Comparison of ENCODE assay signal across 23 mouse cellular contexts in genomic region chr16:77268926-77269325, GRCm38 (mm10).
DNase-seq lines count a peak whose midpoint lies in the region; ATAC-seq and TF ChIP-seq lines count a peak whose summit lies in the region.
"Had no signal": no experiment of that assay in that cellular context is flagged by ENCODE, and none has a peak within 500 bp of the region (broad histone marks: within the 10 kb centered on the region; RNA-seq: fewer than 3 reads in every experiment).

No protein-coding gene starts in this region.

- no peak overlapping the region for H3K4me2 ChIP-seq in embryonic facial prominence, embryonic 12.5 days (replicated peaks)
- no peak overlapping the region for H3K4me2 ChIP-seq in midbrain, embryonic 11.5 days
- H3K4me2 ChIP-seq: embryonic facial prominence, embryonic 15.5 days; heart, embryonic 13.5 days; hindbrain, embryonic 15.5 days had no signal

- 0 out of 2 replicates have a peak overlapping the region, but pooled peaks have one; percentile 28 for H3K27ac ChIP-seq in layer of hippocampus, adult 2 months
- 0 out of 2 replicates have a peak overlapping the region, but pooled peaks have one; percentile 2 for H3K27ac ChIP-seq in embryonic facial prominence, embryonic 12.5 days
- H3K27ac ChIP-seq in midbrain, embryonic 11.5 days (ENCODE audit: low read depth, low read length), result no peak overlapping the region
- H3K27ac ChIP-seq: embryonic facial prominence, embryonic 15.5 days; forebrain, embryonic 10.5 days; heart, embryonic 13.5 days; hindbrain, embryonic 15.5 days had no signal

- ATAC-seq in embryonic facial prominence, embryonic 12.5 days (ENCODE audit: insufficient number of reproducible peaks, insufficient read depth, low FRiP score, low TSS enrichment), result no peak
- ATAC-seq in midbrain, embryonic 11.5 days (ENCODE audit: low FRiP score), result no peak
- ATAC-seq: activated CD4-positive, CD25-positive, alpha-beta regulatory T cell, adult 4 months; CD4-positive, CD25-positive, alpha-beta regulatory T cell, adult 4 months; forebrain, embryonic 14.5 days; intestine, embryonic 16.5 days had no signal

- H3K4me3 ChIP-seq in layer of hippocampus, adult 2 months, result no peak overlapping the region
- H3K4me3 ChIP-seq in embryonic facial prominence, embryonic 12.5 days, result no peak overlapping the region
- no peak overlapping the region for H3K4me3 ChIP-seq in midbrain, embryonic 11.5 days (ENCODE audit: low read depth, low read length)
- H3K4me3 ChIP-seq: embryonic facial prominence, embryonic 15.5 days; erythroblast, embryonic 14.5 days; forebrain, embryonic 10.5 days; heart, embryonic 13.5 days; hindbrain, embryonic 15.5 days had no signal

- H3K4me1 ChIP-seq in embryonic facial prominence, embryonic 12.5 days, result 0 out of 2 replicates have a peak, but pooled peaks cover 4% of the 10 kb centered on the region
- H3K4me1 ChIP-seq in midbrain, embryonic 11.5 days (ENCODE audit: control insufficient read depth, insufficient read depth, low read length), result no peaks in the 10 kb centered on the region
- H3K4me1 ChIP-seq: forebrain, embryonic 10.5 days; hindbrain, embryonic 15.5 days had no signal

- no peak overlapping the region for H3K9ac ChIP-seq in embryonic facial prominence, embryonic 12.5 days
- no peak overlapping the region for H3K9ac ChIP-seq in midbrain, embryonic 11.5 days (ENCODE audit: low read length)
- H3K9ac ChIP-seq: embryonic facial prominence, embryonic 15.5 days; heart, embryonic 13.5 days; hindbrain, embryonic 15.5 days had no signal

- no peaks in the 10 kb centered on the region for H3K27me3 ChIP-seq in embryonic facial prominence, embryonic 12.5 days
- H3K27me3 ChIP-seq in midbrain, embryonic 11.5 days (ENCODE audit: control insufficient read depth, insufficient read depth, low read length), result no peaks in the 10 kb centered on the region
- H3K27me3 ChIP-seq: embryonic facial prominence, embryonic 15.5 days; heart, embryonic 13.5 days; hindbrain, embryonic 15.5 days had no signal

- DNase-seq in layer of hippocampus, adult 2 months (ENCODE audit: low spot score in 2 of 2), result no peak
- DNase-seq in layer of hippocampus, postnatal 25 days (ENCODE audit: extremely low spot score in 1 of 2, low spot score in 1 of 2), result no peak
- peak; percentile 73 for DNase-seq in Muller cell, postnatal 12 days (ENCODE audit: inconsistent ontology term)
- no peak for DNase-seq in c-Kit-positive CD71-positive TER-119-positive erythroid progenitor cells, embryonic 14.5 days (ENCODE audit: low spot score)
- DNase-seq in midbrain, embryonic 11.5 days (ENCODE audit: low spot score, missing footprints), result no peak
- DNase-seq: adrenal gland, postnatal 14 days; B cell, adult 2 months; cerebellum, adult 2 months; cerebellum, postnatal 14 days; embryo, embryonic 11 days; gastrocnemius, postnatal 10 days; heart, postnatal 36 days had no signal

- WGBS in embryonic facial prominence, embryonic 12.5 days, result 38% methylated on average over 2 of the region's 2 CpGs
- 87% methylated on average over 2 of the region's 2 CpGs for WGBS in midbrain, embryonic 11.5 days

- TF ChIP-seq CTCF in layer of hippocampus, adult 2 months (conservative IDR thresholded peaks at IDR 0.05), result no peak

- no peaks in the 10 kb centered on the region for H3K36me3 ChIP-seq in embryonic facial prominence, embryonic 12.5 days
- no peaks in the 10 kb centered on the region for H3K36me3 ChIP-seq in midbrain, embryonic 11.5 days (ENCODE audit: control insufficient read depth, insufficient read depth, low read length)
- H3K36me3 ChIP-seq: embryonic facial prominence, embryonic 15.5 days; forebrain, embryonic 10.5 days; G1E; heart, embryonic 13.5 days; hindbrain, embryonic 15.5 days had no signal

- no peaks in the 10 kb centered on the region for H3K9me3 ChIP-seq in embryonic facial prominence, embryonic 12.5 days
- no peaks in the 10 kb centered on the region for H3K9me3 ChIP-seq in midbrain, embryonic 11.5 days (ENCODE audit: control insufficient read depth, low read length)
- H3K9me3 ChIP-seq: embryonic facial prominence, embryonic 15.5 days; forebrain, embryonic 10.5 days; heart, embryonic 13.5 days; hindbrain, embryonic 15.5 days had no signal
